Mouse (Mus musculus): ENCODE data around the gene Tnfrsf22.

Gene Tnfrsf22

GRCm38 (mm10) chr7:143629501-143629900 is 20.0 kb downstream of the Tnfrsf22 start:
- no peak for DNase-seq

DNA sequence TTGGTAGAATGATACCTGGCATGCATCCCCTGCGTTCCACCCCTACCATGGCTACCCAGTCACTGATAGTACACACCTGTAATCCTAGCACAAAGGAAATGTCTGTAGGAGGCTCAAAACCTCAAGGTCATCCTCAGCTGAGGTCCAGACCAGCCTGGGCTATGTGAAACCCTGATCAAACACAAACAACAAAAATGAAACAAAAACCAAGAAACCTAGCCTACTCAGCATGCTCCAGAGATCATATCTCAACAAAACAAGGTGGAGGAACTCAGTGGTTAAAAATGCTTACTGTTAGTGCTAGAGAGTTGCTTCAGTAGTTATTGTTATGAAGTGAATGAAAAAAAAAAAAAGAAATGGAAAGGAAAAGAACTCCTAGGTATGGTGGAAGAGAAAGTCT is 20.9 kb downstream of the Tnfrsf22 start, which contains the start of gene Tnfrsf26:
Gene Tnfrsf26 (minus strand): TSS at position 183 of the 400 bp plus-strand sequence.
- no peak for DNase-seq

- no peak for DNase-seq
Observed at GRCm38 (mm10) chr7:143627555-143628286, 21.7 kb downstream of the Tnfrsf22 start.

DNA sequence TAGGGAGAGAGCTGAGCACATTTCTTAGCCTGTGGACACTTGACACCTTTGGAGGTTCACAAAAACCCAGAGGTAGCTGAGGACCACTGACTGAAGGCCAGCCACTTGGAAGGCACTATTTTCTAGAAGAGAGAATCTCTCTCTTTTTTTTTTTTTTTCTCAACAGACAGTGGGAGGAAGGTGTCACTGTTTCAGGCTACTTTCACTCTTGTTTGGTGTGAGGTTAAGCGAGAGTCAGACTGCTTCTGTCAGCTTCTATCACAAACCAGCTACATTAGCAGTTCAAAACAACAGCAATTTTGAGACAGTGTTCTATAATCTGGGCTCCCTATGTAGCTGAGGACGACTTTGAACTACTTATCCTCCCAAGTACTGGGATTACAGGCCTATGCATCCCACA is 23.3 kb downstream of the Tnfrsf22 start:
- DNase-seq = no peak

DNA sequence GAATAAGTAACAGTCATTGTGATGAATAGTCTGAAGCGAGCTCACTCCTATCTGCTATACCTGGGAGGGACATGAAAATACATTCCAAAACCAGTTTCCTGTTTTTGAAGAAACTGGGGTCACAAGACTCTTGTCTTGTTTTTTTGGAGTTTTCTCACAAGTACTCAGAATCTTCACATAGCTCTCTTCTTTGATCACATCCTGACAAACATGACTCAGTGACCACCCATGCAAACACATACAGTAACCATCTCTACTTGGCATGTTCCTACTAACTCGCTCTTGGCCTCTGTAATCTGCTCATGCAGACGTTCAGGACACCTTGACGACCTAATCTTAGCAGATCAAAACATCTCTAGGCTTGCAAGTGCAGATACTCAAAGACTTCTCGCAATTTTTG is 24.3 kb downstream of the Tnfrsf22 start:
- DNase-seq = no peak

- no peak for DNase-seq
Observed at GRCm38 (mm10) chr7:143624561-143624960, 24.9 kb downstream of the Tnfrsf22 start.

- DNase-seq = no peak
Observed at GRCm38 (mm10) chr7:143620951-143621350, 28.5 kb downstream of the Tnfrsf22 start.

DNA sequence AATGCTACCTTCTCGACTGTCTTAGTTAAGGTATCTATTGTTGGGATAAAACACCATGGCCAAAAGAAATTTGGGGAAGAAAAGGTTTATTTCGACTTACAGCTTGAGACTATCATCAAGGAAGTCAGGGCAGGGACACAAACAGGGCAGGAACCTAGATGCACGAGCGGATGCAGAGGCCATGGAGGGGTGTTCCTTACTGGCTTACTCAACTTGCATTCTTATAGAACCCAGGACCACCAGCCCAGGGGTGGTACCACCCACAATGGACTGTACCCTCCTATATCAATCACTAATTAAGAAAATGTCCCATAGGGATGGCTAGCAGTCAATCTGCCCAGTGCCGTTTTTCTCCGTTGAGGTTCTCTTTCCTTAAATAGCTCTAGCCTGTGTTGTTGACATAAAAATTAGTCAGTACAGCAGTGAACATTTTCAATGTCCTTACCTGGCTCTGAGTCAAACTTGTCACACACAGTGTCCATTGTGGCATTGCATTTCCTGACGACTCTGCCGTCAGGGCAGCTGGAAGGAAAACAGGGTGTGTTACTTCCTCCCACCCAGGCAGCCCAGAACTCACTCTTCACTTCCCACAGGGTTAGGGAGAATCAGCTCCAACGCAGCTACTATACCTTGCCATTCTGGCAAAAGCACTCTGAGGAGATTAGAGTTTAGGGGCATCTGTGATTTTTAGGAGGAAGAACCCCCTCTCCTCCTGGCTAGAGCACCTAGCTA is 34.9 kb downstream of the Tnfrsf22 start:
- peak; percentile 40 to 54 for DNase-seq

DNA sequence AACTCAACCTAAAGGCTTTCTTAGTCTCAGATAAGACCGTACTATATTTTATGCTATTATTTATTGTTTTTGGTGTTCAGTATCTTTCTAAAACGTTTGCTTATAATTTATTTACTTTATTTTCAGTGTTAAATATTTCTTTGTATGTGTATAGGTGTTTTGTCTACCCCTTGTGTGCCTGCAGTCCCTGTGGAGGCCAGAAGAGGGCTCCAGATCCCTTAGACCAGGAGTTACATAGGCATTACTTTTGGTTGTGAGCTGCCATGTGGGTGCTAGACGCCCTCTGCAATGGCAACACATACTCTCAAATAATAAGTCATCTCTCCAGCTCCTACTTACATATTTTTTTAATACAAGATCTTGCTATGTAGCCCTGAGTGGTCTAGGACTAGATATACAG is 37.2 kb downstream of the Tnfrsf22 start:
- no peak for DNase-seq

- no peak for DNase-seq
Observed at GRCm38 (mm10) chr7:143605321-143605720, 44.1 kb downstream of the Tnfrsf22 start.

DNA sequence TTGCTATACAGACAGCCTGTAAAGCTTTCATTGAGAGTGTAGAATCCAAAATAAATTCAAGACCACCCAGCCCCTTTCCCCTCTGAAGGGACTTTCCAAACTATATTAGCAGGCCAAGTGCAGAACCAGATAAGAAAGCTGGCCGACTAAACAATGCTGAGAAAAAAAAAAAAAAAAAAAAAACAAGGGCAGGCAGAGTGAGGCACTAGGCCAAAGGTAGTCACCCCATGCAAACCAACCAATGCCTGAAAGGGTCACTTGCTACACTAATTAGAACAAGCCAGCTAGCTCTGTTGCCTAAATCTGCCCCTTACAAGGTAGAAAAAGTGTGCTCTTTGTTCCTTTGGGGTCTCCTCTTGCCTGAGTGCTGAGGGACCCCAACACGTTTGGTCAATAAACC is 44.6 kb downstream of the Tnfrsf22 start:
- no peak for DNase-seq

GRCm38 (mm10) chr7:143601705-143602104 is 47.8 kb downstream of the Tnfrsf22 start:
- no peak for DNase-seq

- DNase-seq = no peak
Observed at GRCm38 (mm10) chr7:143600231-143600740, 49.2 kb downstream of the Tnfrsf22 start.

DNA sequence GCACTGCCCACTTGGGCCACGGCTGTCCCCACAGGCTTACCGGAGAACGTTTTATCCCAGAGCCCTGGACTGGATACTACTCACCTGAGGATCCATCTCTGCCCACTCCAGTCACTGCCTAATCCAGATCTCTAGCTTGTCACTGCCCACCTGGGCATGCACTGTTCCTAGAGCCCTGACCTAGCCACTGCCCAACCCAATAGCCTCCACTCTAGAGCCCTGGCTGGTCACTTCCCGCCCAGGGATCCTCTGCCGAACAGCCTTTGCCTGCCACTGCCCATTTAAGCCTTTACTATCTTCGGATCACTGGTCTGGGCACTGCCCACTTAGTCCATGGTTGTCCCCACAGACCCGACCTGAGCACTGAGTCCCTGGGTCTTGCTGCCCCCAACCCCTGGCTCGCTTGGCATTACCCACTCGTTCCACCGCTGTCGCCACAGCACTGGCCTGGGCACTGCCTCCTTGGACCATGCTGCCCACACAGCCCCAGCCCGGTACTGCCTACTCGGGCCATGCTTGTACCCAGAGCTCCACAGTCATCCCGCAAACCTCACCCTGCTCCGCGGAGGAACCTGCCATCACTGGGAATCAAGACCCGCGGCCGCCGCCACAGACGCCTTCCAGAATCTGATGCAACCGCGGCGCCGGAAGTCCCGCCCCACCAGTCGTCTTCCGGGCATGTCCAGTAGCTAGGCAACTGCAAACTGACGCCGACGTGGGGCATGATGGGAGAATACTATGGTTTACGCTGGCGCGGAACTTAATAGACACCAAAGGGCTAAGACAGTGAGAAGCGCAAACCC is 49.8 kb downstream of the Tnfrsf22 start, which contains the start of gene Cars:
Gene Cars (minus strand): TSS at position 663 of the 803 bp plus-strand sequence.
- DNase-seq = peak; percentile 96 to 97

DNA sequence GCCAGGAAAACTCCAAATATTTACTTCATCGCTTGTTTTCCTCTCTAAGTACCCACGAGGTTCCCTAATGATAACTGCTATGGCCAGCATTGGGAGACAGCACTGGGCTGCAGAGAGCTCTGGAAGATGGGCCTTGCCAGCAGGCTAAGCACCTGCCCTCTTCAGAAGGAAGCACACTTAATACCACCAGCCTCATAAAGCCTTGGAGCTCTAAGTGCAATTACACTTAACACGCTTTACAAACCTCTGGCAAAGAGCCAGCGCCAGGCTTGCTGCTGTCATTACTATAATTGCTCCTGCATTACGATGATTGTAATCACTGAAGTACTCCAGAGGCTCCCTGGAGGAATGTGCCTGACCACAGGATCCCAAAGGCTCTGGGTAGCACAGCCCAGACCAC is 54.6 kb downstream of the Tnfrsf22 start:
- DNase-seq = no peak

DNA sequence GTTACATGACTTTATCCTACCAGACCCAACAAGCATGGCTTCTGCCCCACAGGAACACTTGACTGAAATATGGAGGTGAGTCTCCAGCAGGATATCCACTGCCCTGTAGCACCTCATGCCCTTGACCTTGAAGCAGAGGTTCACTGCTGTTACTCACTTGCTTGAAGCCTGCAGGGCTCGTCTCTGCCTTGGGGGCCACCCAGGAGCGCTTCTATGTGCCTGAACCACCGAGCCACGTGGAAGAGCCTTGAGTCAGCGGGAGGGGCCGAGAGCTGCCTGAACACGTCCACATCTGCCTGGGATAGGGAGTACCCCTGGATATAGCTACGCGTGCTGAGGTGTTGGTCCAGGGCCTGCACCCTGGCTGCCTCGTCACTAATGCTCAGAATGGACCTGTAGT is 57.2 kb downstream of the Tnfrsf22 start:
- no peak for DNase-seq

GRCm38 (mm10) chr7:143588006-143588405 is 61.5 kb downstream of the Tnfrsf22 start:
- DNase-seq = no peak

GRCm38 (mm10) chr7:143587586-143587985 is 61.9 kb downstream of the Tnfrsf22 start:
- DNase-seq = no peak
